Mouse (Mus musculus): ENCODE measurements around the gene Klk11.

GRCm38 (mm10) chr7:43788096-43788495, 13.7 kb downstream of the Klk11 start:
- TF ChIP-seq CTCF (IDR thresholded peaks at IDR 0.05; ENCODE audit: low read depth, low read length) (no peak), GATA1 (IDR thresholded peaks at IDR 0.05; ENCODE audit: borderline replicate concordance, low read length) (no peak), GATA2 (IDR thresholded peaks at IDR 0.05; ENCODE audit: borderline replicate concordance, low read depth, low read length) (no peak), TAL1 (conservative IDR thresholded peaks at IDR 0.05; ENCODE audit: low read depth, low read length) (no peak), POLR2AphosphoS5 (IDR thresholded peaks at IDR 0.05; ENCODE audit: insufficient replicate concordance, low read depth, low read length) (no peak)
